Mouse (Mus musculus) retina, embryonic 14.5 days (tissue): ENCODE data around the gene Zfp169.
A peak's percentile ranks its signal among the peaks of the same experiment; 100 is the strongest.
"Not testable (repeated sequence)": the region's sequence is repeated elsewhere in the genome, so short reads cannot be mapped to it uniquely, and the experiment has no call there.

ENCODE experiments used
- DNase-seq: peaks from one replicate; pipeline ENCODE4 v3.0.0-alpha.2; 2015; ENCODE audit warnings: low spot score

The Zfp169 gene

DNA sequence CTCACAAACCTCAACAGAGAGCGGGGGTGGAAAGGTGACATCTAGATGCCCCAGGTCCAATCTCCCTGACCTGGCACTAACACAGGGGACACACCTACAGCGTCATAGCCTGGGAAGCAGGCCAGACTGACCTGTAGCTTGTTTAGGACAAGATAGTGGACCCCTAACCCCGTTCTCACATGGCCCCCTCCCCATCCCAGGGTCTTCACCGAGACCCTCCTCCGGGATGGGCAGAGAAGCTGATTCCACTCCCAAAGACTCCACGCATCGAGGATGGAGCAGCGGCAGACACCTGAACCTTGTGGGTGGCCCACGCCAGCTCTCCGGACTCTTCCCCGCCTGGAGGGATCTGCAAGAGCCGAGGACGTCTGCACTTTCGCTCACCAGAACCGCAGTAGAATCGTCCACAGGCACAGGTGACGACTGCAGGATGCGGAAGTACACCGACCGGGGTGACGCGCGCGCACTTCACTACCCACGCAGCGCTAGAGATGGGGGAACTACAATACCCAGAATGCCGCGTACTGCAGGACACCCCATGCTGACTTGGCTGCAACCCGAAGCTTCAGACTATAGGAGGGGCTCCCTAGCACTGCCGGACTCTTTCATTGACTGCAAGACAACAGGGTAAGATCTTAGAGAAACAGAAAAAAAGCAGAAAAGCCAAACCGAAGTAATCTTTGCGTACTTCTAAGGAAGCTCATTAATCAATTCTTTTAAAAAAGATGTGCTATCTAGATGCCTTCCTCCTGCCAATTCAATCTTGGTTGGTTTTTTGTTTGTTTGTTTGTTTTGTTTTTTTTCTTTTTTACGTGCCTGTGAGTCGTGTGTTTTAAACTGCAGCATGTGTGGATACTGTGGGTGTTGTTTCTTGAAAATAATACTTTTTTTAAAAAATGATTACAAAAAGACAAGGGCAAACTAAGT is at the start of gene Zfp169, which contains the start of gene A830005F24Rik:
TSS of gene Zfp169 (minus strand) at position 449 of the 927 bp plus-strand sequence.
TSS of gene A830005F24Rik (plus strand) at position 568 of the 927 bp plus-strand sequence.
- DNase-seq = peak; percentile 88

DNA sequence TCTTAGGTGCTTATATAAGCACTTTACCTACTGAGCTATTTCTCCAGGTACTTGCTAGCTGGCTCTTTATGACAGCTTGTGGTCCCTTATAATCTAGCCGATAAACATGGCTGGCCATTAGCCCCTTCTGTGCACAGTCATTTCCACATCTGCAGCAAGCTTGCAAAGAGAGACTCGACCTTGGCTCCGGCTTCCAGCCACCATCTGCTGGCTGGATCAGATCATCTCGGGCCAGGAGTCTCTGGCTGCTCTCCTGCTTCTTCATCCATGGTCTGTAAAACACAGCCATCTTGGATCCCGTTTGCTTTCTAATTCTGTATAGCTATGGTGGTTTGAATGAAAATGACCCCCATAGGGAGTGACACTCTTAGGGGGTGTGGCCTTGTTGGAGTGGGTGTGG is 49.1 kb upstream of the Zfp169 start:
- no peak for DNase-seq

- DNase-seq = no peak
These were observed 48.2 kb upstream of the Zfp169 start for GRCm38 (mm10) chr13:48561481-48561880.

- no peak for DNase-seq
These were observed 42.7 kb upstream of the Zfp169 start for GRCm38 (mm10) chr13:48555976-48556375.

DNA sequence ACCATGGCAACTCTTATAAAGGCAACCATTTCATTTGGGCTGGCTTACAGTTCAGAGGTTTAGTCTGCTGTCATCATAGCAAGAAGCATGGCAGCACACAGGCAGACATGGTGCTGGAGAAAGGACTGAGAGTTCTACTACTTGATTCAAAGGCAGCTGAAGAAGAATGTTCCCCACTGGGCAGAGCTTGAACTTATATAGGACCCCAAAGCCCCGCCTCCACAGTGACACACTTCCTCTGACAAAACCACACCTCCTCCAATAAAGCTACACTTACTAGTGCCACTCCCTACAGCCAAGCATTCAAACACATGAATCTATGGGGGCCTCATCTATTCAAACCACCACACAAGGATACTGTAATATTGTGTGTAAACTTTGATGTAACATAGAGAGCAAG is 41.3 kb upstream of the Zfp169 start:
- no peak for DNase-seq

DNA sequence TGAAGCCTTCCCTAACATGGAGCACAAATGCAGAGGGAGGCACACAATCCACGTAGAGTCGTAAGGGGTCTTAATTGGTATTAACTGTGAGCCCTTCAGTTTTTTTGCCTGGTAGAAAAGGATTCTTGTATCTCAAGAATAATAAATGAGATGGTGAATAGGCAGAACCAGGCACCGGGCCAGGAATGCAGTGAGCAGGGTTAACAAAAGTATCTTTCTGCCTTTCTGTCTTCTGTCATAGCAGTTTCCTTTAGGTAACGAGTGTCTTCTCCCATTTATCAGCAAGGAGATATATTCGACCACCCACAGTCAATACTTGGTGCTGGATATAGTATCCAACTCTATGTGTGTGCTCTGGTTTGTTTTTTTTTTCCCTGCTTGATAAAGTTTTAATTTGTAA is 40.3 kb upstream of the Zfp169 start:
- no peak for DNase-seq

DNA sequence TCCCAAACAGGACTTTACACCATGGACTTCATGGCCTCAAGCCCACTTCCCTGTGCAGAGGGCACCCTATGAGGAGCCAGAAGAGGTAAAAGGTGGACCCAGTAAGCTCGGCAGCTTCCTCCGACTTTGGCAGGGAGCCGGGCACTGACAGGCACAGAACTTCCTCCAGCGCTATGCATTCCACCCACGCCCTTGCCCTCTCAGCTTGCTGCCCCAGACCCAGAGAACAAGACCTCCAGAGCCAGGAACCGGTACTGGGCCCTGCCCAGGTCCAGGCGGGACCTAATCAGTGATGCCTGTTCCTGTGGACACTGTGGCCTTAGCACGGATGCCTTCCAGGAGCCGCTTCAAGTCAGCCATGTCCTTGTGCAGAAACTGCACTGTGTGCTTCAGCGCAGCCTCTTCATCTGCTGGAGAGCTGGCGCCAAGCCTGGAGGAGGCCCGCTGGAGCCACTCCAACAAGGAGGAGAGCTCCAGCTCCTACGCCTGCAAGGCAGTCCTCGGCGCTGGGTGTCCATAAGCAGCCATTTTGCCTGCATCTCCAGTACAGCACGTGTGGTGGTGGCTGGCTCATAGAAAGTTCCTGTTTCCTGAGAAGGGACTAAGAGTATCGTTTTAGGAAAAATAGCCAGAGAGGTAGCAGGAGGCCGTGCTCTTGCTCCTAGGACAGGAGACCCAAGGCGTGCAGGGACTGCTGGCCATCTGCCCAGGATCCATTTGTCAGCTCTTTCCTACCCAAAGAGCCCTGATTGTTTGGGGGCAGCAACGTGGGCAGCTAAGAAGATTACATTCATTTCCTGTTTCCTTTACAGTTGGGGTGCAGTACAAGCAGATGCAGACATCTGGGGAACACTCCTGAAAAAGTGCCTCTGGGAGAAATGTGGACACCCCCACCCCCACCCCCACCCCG is 39.2 kb upstream of the Zfp169 start:
- DNase-seq = no peak

- DNase-seq = no peak
These were observed 35.0 kb upstream of the Zfp169 start for GRCm38 (mm10) chr13:48548296-48548695.

GRCm38 (mm10) chr13:48547623-48548022 is 34.4 kb upstream of the Zfp169 start:
- no peak for DNase-seq

DNA sequence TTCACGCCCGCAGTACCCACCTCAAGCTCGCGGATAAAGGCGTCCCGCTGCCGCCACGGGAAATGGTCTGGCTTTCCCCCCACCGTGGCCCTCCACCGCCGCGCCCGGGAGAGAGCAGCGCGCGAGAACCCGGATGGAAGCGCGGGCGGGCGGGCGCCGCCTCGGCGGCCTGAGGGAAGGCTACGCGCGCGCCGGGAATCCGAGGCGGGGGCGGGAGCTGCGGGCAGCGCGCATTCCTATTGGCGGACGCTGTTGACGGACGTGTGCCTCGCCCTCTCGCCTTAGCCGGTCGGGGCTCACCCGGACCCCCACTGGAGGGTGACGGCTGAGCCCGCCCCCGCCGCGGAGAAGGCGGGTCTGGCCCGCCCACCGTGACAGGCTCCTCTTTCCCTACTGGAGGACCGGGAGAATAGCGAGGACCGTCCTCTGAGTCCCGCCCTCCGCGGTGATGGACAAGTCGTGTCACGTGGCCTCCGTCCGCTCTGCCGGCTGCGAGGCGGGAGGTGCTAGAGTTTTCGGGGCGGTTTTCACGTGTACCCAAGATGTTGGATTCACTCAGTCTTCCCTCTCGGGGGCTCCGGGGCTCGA is 33.2 kb upstream of the Zfp169 start:
- peak; percentile 99 for DNase-seq

DNA sequence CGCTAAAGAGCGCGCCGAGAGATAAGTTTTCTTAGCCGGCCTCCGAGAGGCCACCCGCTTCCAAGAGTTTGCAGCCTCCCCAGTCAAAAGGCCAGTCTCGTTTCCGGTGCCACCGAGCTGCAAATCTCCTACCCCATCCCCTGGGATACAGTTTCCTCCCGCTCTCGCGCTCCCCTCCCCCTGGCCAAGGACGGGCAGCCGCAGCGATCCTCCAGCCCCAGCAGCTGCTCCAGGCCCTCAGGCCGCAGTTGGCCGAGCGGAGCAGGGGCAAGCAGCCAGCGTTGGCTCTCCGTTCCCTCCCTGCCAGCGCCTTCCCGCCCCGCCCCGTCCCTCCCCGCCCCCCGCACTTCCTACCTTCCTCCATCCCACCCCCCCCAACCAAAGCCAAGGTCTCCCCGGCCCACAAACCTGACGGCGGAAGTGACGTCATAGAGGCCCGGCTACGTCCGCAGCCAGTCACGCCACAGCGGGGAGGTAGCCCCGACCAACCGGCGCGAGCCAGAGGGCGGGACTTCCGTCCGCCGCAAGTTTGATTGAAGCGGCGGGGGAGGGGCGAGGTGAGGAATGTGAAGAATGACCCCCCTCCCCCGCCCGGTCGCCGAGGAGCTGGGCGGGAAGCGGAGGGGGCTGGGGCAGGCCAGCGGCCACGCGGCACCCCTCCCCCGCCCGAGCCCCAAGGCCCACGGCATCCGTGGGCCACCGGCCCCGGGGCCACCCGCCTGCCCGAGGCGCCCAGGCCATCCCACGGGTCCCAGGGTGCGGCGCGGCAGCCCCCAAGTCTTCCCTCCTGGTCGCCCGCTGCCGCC is 32.4 kb upstream of the Zfp169 start:
- peak; percentile 99 for DNase-seq

- no peak for DNase-seq
These were observed 31.6 kb upstream of the Zfp169 start for GRCm38 (mm10) chr13:48544867-48545266.

GRCm38 (mm10) chr13:48544391-48544790 is 31.1 kb upstream of the Zfp169 start:
- no peak for DNase-seq

- no peak for DNase-seq
These were observed 27.2 kb upstream of the Zfp169 start for GRCm38 (mm10) chr13:48540488-48540887.

DNA sequence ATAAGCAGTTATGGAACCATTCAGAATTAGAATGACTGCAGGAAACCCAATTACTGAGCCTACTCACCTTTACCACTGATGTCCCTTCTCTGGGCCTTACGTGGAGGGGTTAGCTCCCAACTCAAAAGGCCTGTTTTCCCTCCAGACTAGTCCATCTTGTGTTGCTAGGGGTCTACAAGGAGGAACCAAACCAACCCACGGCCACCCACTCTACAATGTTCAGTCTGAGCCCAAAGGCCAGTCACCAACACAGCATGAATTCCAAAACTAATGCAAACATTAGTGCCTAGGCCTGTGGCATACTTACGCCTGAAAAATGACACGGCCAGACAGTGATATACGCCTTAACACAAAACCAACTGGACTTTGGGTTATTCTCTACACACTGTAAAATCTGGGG is 20.2 kb upstream of the Zfp169 start:
- no peak for DNase-seq

DNA sequence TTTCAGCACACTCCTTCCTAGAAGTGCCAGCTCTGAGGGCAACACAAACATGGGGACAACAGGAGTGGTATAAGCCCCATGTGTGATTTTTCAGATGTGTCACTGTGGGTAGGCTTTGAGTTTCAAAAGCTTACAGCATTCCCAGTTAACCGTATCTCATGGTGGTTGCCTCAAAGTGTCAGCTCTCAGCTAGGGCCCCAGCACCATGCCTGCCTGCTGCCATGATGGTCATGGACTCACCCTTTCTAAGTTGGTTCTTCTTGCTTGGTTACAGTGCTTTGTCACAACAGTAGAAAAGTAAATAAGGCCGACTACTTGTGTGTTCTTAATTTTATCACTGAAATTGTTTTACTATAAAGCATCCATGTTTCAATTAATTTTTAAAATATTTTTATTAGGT is 18.2 kb upstream of the Zfp169 start:
- no peak for DNase-seq

GRCm38 (mm10) chr13:48530685-48531084 is 17.4 kb upstream of the Zfp169 start:
- no peak for DNase-seq

GRCm38 (mm10) chr13:48529028-48529427 is 15.8 kb upstream of the Zfp169 start:
- DNase-seq = no peak

- DNase-seq = peak; percentile 96
These were observed 15.0 kb upstream of the Zfp169 start for GRCm38 (mm10) chr13:48528123-48528871.

DNA sequence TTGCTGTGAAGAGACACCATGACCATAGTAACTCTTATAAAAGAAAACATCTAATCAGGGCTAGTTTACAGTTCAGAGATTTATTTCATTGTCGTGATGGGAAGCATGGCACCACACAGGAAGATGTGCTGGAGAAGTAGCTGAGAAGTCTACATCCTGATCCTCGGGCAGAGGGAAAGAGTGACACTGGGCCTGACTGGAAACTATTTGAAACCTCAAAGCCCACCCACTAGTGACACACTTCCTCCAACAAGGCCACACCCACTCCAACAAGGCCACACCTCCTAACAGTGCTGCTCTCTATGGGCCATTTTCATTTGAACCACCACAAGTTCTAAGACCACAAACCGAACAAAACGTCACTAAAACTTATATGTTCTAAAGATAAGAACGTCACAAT is 12.5 kb upstream of the Zfp169 start:
- DNase-seq = no peak

DNA sequence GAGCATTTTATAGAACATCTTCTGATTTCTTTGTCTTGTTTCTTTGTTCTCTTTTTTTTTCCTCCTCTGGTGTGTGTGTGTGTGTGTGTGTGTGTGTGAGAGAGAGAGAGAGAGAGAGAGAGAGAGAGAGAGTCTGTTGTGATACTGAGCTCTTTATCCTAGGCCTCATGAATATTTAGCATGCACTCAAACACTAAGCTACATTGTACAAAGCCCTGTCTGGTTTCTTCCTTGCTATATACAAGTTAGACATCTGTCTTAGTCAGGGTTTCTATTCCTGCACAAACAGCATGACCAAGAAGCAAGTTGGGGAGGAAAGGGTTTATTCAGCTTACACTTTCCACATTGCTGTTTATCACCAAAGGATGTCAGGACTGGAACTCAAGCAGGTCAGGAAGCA is 5.9 kb upstream of the Zfp169 start:
- not testable (repeated sequence) for DNase-seq
